Mouse (Mus musculus) neutrophil, adult 5-6 weeks (primary cell): ENCODE measurements around the gene Pde3b. TPM values are rescaled to one million over a fixed set of nuclear protein-coding genes. Genes with fewer than 3 reads are reported as not detected.

Experiments
- ATAC-seq: fragments of 151-379, 151-347 bp; 2 replicates; pipeline ENCODE4 v1.8.0; 2017; ENCODE audit warnings: mild to moderate bottlenecking, moderate TSS enrichment; ENCODE audit not compliant: insufficient number of reproducible peaks, poor library complexity, low FRiP score, severe bottlenecking; ENCODE audit errors: extremely low read depth
- total RNA-seq: library from RNA; stranded (forward); fragments of 200-1000 nt; gene quantifications from 2 replicates; pipeline ENCODE4 v1.2.3, GENCODE M21; 2017

The Pde3b gene
- total RNA-seq, 1 experiment from 2014 or later: 50.6 TPM

DNA sequence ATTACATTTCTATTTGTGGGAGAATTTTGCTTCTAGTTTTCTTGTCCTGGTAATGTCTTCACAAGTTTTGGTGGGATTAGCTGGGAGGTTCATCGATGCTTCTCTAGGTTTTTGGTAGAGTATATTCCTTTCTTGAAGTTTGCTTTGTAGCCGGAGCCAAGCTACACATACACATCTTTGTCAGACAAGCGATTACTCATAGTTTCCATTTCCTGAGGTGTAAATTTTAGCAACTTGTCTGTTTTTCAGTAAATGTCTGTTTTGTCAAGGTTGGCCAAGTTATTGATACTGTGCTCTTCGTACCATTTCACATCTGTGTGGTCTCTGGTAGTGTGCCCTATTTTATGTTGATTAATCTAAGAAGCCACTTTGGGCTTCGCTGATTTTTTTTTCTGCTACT lies 166.1 kb downstream of the Pde3b start:
- no peak for ATAC-seq

DNA sequence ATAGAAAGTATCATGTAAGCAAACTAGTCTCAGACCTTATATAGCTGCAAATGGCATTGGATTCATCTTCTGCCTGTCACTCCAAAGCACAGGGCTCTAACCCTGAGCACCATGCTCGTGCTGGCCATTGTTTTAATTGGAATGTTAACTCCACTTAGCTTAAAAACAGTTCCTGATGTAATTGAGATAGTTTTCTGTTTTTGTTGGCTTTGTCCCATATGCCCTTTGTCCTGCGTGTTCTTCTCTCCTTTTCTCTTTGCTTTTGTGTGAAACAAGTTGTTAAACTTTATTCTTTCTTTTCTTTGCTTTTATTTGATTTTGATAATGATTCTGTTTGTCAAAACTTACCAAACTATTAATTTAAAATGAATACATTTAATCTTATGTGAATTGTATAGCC lies 167.4 kb downstream of the Pde3b start:
- ATAC-seq: no peak

Other genes with a start within 250 kb of the Pde3b start
- 66.5 and 83.9 TPM in 2 replicates for gene Copb1, start 160.6 kb upstream of the Pde3b start, total RNA-seq
- gene Psma1, start 139.2 kb upstream of the Pde3b start, total RNA-seq: 119 and 137 TPM in 2 replicates
- gene Cyp2r1, start 147.7 kb downstream of the Pde3b start, total RNA-seq: 9.2 and 10.1 TPM in 2 replicates
- not detected in 2 replicates for gene Calca, start 221.1 kb downstream of the Pde3b start, total RNA-seq